Mouse (Mus musculus) spleen, adult 2 months (tissue): ENCODE results near the gene Gm17606. TPM values are rescaled to one million over a fixed set of nuclear protein-coding genes. Genes with fewer than 3 reads are reported as not detected.

Experiments
- DNase-seq, 2 experiments: peaks; one replicate each; pipeline versions ENCODE4 v3.0.0 to v3.0.0-alpha.2; 2012 to 2021; ENCODE audit warnings: low spot score in 2 of 2, low read depth in 1 of 2
- H3K27ac ChIP-seq: fragments of 200-500 bp; 2 replicates; pipeline ENCODE4 v1.5.1; 2012; ENCODE audit warnings: low read length, inconsistent platforms; ENCODE audit not compliant: insufficient read depth
- H3K27me3 ChIP-seq: fragments of 200-500 bp; 2 replicates; pipeline ENCODE4 v1.6.1; 2012; ENCODE audit warnings: mild to moderate bottlenecking, moderate library complexity, low read length, inconsistent platforms; ENCODE audit not compliant: control insufficient read depth, insufficient read depth
- H3K36me3 ChIP-seq: fragments of 200-500 bp; 2 replicates; pipeline ENCODE4 v1.6.1; 2012; ENCODE audit warnings: mild to moderate bottlenecking, low read length, inconsistent platforms; ENCODE audit not compliant: control insufficient read depth, insufficient read depth
- H3K4me1 ChIP-seq: fragments of 200-500 bp; 2 replicates; pipeline ENCODE4 v1.6.1; 2011; ENCODE audit warnings: inconsistent platforms; ENCODE audit not compliant: control insufficient read depth, insufficient read depth, insufficient read length
- H3K4me3 ChIP-seq: fragments of 200-500 bp; 2 replicates; pipeline ENCODE4 v1.5.1; 2011; ENCODE audit warnings: mild to moderate bottlenecking, inconsistent platforms; ENCODE audit not compliant: insufficient read depth, insufficient read length; ENCODE audit errors: extremely low read depth
- CTCF ChIP-seq: fragments of 200-500 bp; IDR thresholded peaks from 2 replicates; pipeline ENCODE4 v1.5.1; 2011; ENCODE audit warnings: mild to moderate bottlenecking, inconsistent platforms; ENCODE audit not compliant: insufficient read depth, insufficient read length, insufficient replicate concordance; ENCODE audit errors: extremely low read depth
- POLR2A ChIP-seq: fragments of 200-500 bp; IDR thresholded peaks from 2 replicates; pipeline ENCODE4 v1.6.1; 2011; ENCODE audit warnings: low read depth, low read length, inconsistent platforms
- WGBS: fragments of 180-500 bp; shearing (Covaris S2); methylation state at CpG from one replicate; pipeline ENCODE4 v1.1.7; 2018; 5-methylcytosine and 5-hydroxymethylcytosine counted together
- polyA plus RNA-seq: library from polyadenylated mRNA; depleted of rRNA; stranded (reverse); fragments of >200 nt; gene quantifications from 2 replicates; pipeline ENCODE4 v1.2.3, GENCODE M21; 2012; rRNA removed

Gene Gm17606
- polyA plus RNA-seq: not detected in 2 replicates

DNA sequence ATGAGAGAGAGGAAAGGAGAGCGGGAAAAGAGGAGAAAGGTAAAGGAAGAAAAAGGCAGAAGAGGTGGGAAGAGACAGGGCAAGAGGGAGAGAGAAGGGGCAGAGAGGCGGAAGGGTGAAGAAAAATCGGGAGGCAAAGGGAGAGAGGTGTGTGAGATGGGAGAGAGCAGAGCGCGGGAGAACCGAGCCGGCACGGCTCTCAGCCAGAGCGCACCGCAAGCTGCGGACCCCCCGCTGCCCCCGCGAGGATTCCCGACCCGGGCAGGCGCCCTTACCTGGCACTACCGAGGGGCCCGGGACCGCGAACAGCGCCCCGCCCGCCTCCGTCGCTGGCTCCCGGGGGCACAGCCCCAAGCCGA is at the start of gene Gm17606:
TSS of gene Gm17606 (plus strand) at position 7 of the 359 bp plus-strand sequence.
- H3K27me3 ChIP-seq: no peaks in the 10 kb centered on the region
- WGBS: 2% methylated on average over 27 of the region's 28 CpGs

DNA sequence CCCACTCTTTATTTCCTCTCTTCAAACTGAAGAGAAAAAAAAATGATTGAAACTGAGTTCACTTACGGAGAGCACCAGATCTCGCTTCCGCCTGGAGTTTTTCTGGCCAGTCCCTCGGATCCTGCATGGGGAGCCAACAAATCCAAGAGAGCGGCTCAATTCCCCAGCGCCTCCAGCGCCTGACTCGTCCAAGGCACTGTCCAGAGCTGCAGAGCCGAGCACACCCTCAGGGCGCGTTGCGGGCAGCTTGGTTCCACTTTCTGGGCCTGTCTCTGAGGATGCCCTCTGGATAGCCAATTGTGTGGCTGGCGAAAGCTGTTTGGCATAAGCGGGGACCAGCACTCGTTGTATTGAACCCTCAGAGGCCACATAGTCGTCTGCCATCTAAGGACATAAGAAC is 49.7 kb upstream of the Gm17606 start:
- H3K4me3 ChIP-seq: no peak overlapping the region
- no peak overlapping the region for H3K27ac ChIP-seq
- WGBS: 96% methylated on average over 16 of the region's 16 CpGs
- H3K36me3 ChIP-seq: peaks cover 1% of the 10 kb centered on the region; the same call in 1 of the 2 replicates
- H3K27me3 ChIP-seq: no peaks in the 10 kb centered on the region
- H3K4me1 ChIP-seq: no peaks in the 10 kb centered on the region
- TF ChIP-seq CTCF (no peak), POLR2A (no peak)
- no peak for DNase-seq

More for the DNA sequence above, at the start of gene Gm17606:
- Histone ChIP-seq H3K4me1 (peaks cover 7% of the 10 kb centered on the region), H3K36me3 (peaks cover 35% of the 10 kb centered on the region), H3K27ac (no peak within 1 kb of the TSS; the same call in 1 of the 2 replicates), H3K4me3 (peak within 1 kb of the TSS; percentile 76)
- DNase-seq: no peak
- TF ChIP-seq POLR2A (no peak), CTCF (no peak)

DNA sequence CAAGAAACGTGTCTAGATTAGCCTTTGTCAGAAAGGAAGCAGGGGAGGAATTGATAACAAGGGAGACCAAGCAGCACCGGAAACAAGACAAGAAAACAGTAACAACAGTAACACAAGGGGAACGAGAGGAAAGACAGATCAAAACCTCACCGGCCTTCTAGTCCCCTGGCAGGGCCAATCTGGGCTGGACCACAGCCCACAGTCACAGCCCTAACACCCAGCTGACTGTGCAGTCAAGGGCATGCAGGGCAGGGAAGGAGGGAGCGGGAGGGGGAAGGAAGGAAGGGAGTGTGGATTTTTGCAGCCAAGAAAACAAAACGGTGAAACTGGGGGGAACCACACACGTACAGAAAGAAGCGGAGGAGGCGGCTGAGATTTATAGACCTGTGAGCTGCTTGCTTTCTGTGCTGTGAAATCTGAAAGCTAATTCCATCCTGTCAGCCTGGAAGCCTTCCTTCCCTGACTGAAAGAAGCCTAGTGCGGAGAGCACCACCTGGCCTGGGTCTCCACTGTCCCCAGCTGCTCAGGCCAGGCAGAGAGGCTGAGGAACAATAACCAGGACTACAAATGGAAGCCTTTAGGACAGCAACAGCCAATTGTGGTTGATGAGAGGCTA is 48.3 kb upstream of the Gm17606 start:
- Histone ChIP-seq H3K27ac (no peak overlapping the region; the same call in 1 of the 2 replicates), H3K27me3 (no peaks in the 10 kb centered on the region), H3K4me1 (no peaks in the 10 kb centered on the region), H3K4me3 (no peak overlapping the region), H3K36me3 (peaks cover 1% of the 10 kb centered on the region; the same call in 1 of the 2 replicates)
- no peak for TF ChIP-seq CTCF
- no peak for TF ChIP-seq POLR2A
- no peak for DNase-seq
- WGBS: 51% methylated on average over 10 of the region's 10 CpGs

DNA sequence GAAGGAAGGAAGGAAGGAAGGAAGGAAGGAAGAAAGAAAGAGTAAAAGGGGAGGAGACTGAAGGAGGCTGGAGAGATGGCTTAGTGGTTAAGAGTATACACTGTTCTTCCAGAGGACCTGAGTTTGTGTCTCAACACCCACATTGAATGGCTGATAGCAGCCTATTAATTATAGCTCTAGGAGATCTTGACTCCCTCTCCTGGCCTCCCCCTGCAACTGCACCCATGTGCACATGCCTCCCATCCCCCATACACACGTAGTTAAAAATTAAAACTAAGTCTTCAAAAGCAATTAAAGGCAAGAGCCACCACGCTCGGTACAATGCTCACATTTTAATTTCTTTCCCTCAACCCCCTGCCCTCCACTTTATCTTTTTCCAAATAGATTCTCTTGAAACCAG is 46.7 kb upstream of the Gm17606 start:
- TF ChIP-seq CTCF (no peak), POLR2A (no peak)
- DNase-seq: no peak
- no peak overlapping the region for H3K27ac ChIP-seq
- WGBS: 93% methylated on average over 3 of the region's 3 CpGs
- H3K4me1 ChIP-seq: no peaks in the 10 kb centered on the region
- peaks cover 1% of the 10 kb centered on the region; the same call in 1 of the 2 replicates for H3K36me3 ChIP-seq
- H3K4me3 ChIP-seq: no peak overlapping the region
- no peaks in the 10 kb centered on the region for H3K27me3 ChIP-seq

DNA sequence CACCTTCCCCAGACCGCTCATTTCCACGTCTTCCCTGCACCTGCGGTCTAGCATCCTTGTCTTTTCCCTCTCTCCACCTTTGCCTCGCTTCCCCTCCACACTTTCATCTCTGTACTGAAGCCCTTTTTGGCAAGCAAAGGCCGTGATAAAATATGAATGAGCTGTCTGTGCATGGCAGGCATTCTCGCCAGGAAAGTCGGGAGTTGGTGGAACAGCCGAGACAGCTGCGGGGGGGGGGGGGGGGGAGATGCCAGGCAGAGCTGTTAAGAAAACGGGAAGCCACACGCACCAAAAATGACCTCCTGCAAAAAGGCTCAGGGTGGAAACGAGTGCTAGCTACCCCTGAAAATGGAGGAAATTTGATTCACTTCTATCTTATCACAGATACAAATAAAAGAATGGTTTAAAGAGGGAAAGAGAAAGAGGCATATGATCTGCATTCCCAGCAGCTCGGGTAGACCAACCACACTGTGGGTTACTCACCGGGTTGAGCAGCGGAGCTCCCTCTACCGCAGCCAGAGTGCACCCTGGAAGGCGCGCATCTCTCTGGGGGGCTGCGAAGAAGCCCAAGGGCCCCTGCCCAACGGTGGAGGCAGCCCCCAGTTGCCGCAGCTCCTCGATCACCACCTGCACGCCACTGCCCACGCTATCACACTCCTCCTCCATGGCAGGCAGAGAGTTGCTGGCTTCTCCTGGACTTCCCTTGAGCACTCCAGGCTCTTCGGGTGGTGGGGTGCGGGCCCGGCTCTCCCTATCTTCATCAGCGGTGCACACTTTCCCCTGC is 45.9 kb upstream of the Gm17606 start:
- DNase-seq: no peak
- 94% methylated on average over 28 of the region's 28 CpGs for WGBS
- H3K27ac ChIP-seq: no peak overlapping the region
- no peaks in the 10 kb centered on the region for H3K4me1 ChIP-seq
- H3K4me3 ChIP-seq: no peak overlapping the region
- H3K27me3 ChIP-seq: no peaks in the 10 kb centered on the region
- peaks cover 1% of the 10 kb centered on the region; the same call in 1 of the 2 replicates for H3K36me3 ChIP-seq
- no peak for TF ChIP-seq CTCF
- no peak for TF ChIP-seq POLR2A

DNA sequence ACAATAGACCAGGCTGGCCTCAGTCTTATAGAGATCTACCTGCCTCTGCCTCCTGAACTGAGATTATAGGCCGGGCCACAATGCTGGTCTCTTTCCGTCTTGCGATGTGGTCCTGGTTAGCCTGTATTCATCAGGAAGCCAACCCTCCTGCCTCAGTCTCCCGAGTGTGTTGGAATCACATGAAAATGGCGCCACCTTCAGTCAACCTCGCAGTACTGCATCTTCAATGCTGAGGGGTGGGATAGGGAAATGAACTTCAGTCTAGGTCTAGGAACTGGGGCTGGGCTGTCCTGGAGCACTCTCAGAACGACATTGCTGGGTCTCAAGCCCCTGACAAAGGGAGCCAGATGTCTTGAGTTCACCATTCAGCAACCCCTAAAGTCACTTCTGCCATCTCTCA is 43.7 kb upstream of the Gm17606 start:
- Histone ChIP-seq H3K27me3 (no peaks in the 10 kb centered on the region), H3K27ac (no peak overlapping the region), H3K4me1 (no peaks in the 10 kb centered on the region), H3K36me3 (peaks cover 1% of the 10 kb centered on the region; the same call in 1 of the 2 replicates), H3K4me3 (no peak overlapping the region)
- TF ChIP-seq CTCF: peak; percentile 63; the same call in 1 of the 2 replicates
- no peak for TF ChIP-seq POLR2A
- 84% methylated on average over 7 of the region's 7 CpGs for WGBS
- no peak for DNase-seq
